ENCODE assay signal across 8 mouse cellular contexts in the genomic region with DNA sequence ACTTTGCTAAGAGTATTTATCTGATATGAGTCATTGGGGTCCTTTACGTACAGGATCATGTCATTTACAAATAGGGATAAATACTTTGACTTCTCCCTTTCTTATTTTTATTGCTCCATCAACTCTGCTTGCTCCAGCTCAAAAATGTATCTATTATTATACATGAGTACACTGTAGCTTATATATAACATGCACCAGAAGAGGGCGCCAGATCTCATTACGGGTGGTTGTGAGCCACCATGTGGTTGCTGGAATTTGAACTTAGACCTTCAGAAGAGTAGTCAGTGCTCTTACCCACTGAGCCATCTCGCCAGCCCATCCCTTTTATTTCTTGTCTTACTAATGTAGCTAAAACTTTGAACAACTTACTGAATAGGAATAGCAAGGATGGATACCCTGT. TPM values are rescaled to one million over a fixed set of nuclear protein-coding genes. Genes with fewer than 3 reads are reported as not detected.
DNase-seq lines count a peak whose midpoint lies in the region; ATAC-seq lines count a peak whose summit lies in the region.

No protein-coding gene starts in this region.

- H3K27ac ChIP-seq in liver, embryonic 12.5 days = no peak overlapping the region

- H3K36me3 ChIP-seq in liver, embryonic 12.5 days = peaks cover 4% of the 10 kb centered on the region; the same call in 1 of the 2 replicates

- DNase-seq in liver (peak; percentile 68), ES-CJ7 (ENCODE audit: low read depth, low spot score) (peak; percentile 75)
- DNase-seq in c-Kit-positive CD71-positive TER-119-positive erythroid progenitor cells, embryonic 14.5 days (ENCODE audit: low spot score) = peak; percentile 54
- DNase-seq in spleen, postnatal 4 days (ENCODE audit: low spot score in 2 of 2) = peak; percentile 53 to 83
- DNase-seq in cerebellum, postnatal 36 days = no peak
- DNase-seq in gastrocnemius, postnatal 4 days (ENCODE audit: low spot score in 2 of 2) = no peak
- no peak for DNase-seq in cerebellum, postnatal 4 days (ENCODE audit: low spot score in 2 of 2)

- H3K4me1 ChIP-seq in liver, embryonic 12.5 days = peaks cover 42% of the 10 kb centered on the region

- H3K9me3 ChIP-seq in liver, embryonic 12.5 days (replicated peaks) = no peaks in the 10 kb centered on the region

- no peak overlapping the region for H3K4me3 ChIP-seq in liver, embryonic 12.5 days

- no peak overlapping the region for H3K9ac ChIP-seq in liver, embryonic 12.5 days

- no peak for ATAC-seq in liver, embryonic 12.5 days

- H3K27me3 ChIP-seq in liver, embryonic 12.5 days (replicated peaks) = no peaks in the 10 kb centered on the region

- WGBS in liver, embryonic 12.5 days (ENCODE audit: insufficient replicate concordance) = 45% methylated on average over 4 of the region's 4 CpGs

- no peak overlapping the region for H3K4me2 ChIP-seq in liver, embryonic 12.5 days

RNA-seq across cellular contexts. Expression of a gene that starts 18.5 kb away (rescaled TPM):
- polyA plus RNA-seq in liver, embryonic 12.5 days (2016; fragmentation: Nextera tagmentation; extraction: Ambion mirVana) = 6.1 and 6.6 TPM in 2 replicates
- 1 to 10 TPM; 3.9 to 4.7 TPM for total RNA-seq in gastrocnemius, postnatal 4 days (2021)

RNA-seq across cellular contexts. Expression of a gene that starts 55.3 kb away (rescaled TPM):
- polyA plus RNA-seq in liver, embryonic 12.5 days (2016; fragmentation: Nextera tagmentation; extraction: Ambion mirVana) = 85.2 and 94.3 TPM in 2 replicates
- total RNA-seq in gastrocnemius, postnatal 4 days (2021) = 10 to 100 TPM; 36.8 to 41.1 TPM

Comparison
In these comparisons a context has a peak if more than half of its experiments do, and no peak if none do; other contexts are left out.
1. DNase-seq: peak in liver (single experiment), ES-CJ7 (single experiment), c-Kit-positive CD71-positive TER-119-positive erythroid progenitor cells, embryonic 14.5 days (single experiment) and spleen, postnatal 4 days (2 of 2); none in cerebellum, postnatal 36 days (0 of 2), gastrocnemius, postnatal 4 days (0 of 2) and cerebellum, postnatal 4 days (0 of 2).